Mouse (Mus musculus) left cerebral cortex, adult 2 months (tissue): ENCODE measurements at regions not wholly inside any gene's neighbourhood (a gene's known extent, or its start where the extent isn't known, plus 50 kb on each side); places are given as distances from the start of the nearest gene placed in this dataset.
"Not testable (repeated sequence)": the region's sequence is repeated elsewhere in the genome, so short reads cannot be mapped to it uniquely, and the experiment has no call there.

ENCODE experiments used
- DNase-seq, 2 experiments: peaks; one replicate each; pipeline ENCODE4 v3.0.0; 2021 to 2022; ENCODE audit warnings: low spot score in 2 of 2, mixed read lengths in 1 of 2; ENCODE audit errors: extremely low spot score in 1 of 2
- H3K27ac ChIP-seq: fragments of 200-600 bp; 2 replicates; pipeline ENCODE4 v1.8.1; 2022
- H3K4me3 ChIP-seq: fragments of 200-600 bp; 2 replicates; pipeline ENCODE4 v1.8.1; 2022
- intact Hi-C: fragments of 180-260 bp; cut with DNase I; formaldehyde crosslinking; loops from one replicate; pipeline ENCODE4 v1.15.1; 2025

- H3K4me3 ChIP-seq, intact Hi-C loops, H3K27ac ChIP-seq: not testable (repeated sequence)
- DNase-seq = peak; percentile 6 to 9
Observed at GRCm38 (mm10) chr12:21784403-21784802, 367.0 kb upstream of the Ywhaq start.

DNA sequence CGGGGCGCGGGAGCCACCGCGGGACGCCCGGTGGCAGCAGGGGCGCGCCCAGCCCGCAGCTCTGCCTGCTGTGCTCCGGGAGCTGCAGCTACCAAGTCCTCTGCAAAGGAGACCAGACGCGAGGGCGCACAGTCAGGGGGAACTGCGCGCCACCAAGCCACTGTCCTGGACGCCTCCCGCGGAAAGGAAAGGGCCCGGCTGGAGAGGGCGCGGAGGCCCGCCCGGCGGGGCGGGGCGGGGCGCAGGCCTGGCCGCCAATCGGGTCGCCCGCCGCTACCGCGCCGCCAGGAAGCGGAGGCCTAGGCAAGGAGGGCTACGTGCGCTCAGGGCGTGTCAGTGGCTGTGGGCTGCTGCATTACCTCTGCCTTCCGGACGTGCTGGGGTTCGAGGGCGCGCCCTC, 361.3 kb upstream of the Ywhaq start:
- H3K4me3 ChIP-seq, H3K27ac ChIP-seq, intact Hi-C loops, DNase-seq: not testable (repeated sequence)

DNA sequence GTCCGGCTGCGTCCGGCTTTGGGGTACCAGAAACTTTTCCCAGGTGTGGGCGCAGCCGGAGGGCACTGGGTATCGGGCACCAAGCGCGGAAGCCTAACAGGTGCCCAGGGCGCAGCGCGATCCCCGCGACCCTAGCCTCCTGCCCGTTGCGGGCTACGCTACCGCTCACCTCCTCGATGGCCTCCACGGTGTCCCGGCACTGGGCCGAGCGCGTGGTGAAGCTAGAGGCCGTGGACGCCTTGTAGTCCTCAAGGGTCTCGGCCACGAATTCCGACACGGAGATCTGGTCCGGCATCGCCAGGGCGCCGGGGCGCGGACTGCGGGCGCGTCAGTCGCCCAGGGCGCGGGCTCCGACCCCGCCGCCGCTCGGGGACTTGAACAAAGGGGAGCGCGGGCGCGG, 360.9 kb upstream of the Ywhaq start:
- H3K4me3 ChIP-seq, DNase-seq, intact Hi-C loops, H3K27ac ChIP-seq: not testable (repeated sequence)

- intact Hi-C loops, H3K27ac ChIP-seq, DNase-seq, H3K4me3 ChIP-seq: not testable (repeated sequence)
Observed at GRCm38 (mm10) chr12:21767717-21768116, 350.3 kb upstream of the Ywhaq start.
